Mouse (Mus musculus) hindbrain, embryonic 16.5 days (tissue): ENCODE results near the gene Tenm4. TPM values are rescaled to one million over a fixed set of nuclear protein-coding genes. Genes with fewer than 3 reads are reported as not detected.

Experiments used
- ATAC-seq: fragments of 200-750 bp; cut with Nextera tagmentation; 2 replicates; pipeline ENCODE4 v1.8.0; 2017; ENCODE audit warnings: moderate TSS enrichment, moderate library complexity
- H3K27ac ChIP-seq: fragments of 300-500 bp; sonication (generic); 2 replicates; pipeline ENCODE4 v1.5.1; 2014; ENCODE audit warnings: low read depth, mild to moderate bottlenecking, control low read depth, low read length, moderate library complexity
- H3K27me3 ChIP-seq: fragments of 300-500 bp; sonication (generic); replicated peaks from 2 replicates; pipeline ENCODE4 v1.6.1; 2014; ENCODE audit warnings: low read length; ENCODE audit not compliant: control insufficient read depth, insufficient read depth
- H3K36me3 ChIP-seq: fragments of 300-500 bp; sonication (generic); 2 replicates; pipeline ENCODE4 v1.6.1; 2014; ENCODE audit warnings: mild to moderate bottlenecking, low read length, moderate library complexity, mixed read lengths; ENCODE audit not compliant: control insufficient read depth, insufficient read depth
- H3K4me1 ChIP-seq: fragments of 300-500 bp; sonication (generic); 2 replicates; pipeline ENCODE4 v1.6.1; 2014; ENCODE audit warnings: low read depth, low read length; ENCODE audit not compliant: control insufficient read depth, insufficient read depth
- H3K4me2 ChIP-seq: fragments of 300-500 bp; sonication (generic); 2 replicates; pipeline ENCODE4 v1.6.1; 2014; ENCODE audit warnings: mild to moderate bottlenecking, low read length, control low read depth, moderate library complexity
- H3K4me3 ChIP-seq: fragments of 300-500 bp; sonication (generic); 2 replicates; pipeline ENCODE4 v1.5.1; 2014; ENCODE audit warnings: mild to moderate bottlenecking, low read length, control low read depth, moderate library complexity
- H3K9ac ChIP-seq: fragments of 300-500 bp; sonication (generic); 2 replicates; pipeline ENCODE4 v1.6.1; 2014; ENCODE audit warnings: low read depth, mild to moderate bottlenecking, control low read depth, low read length, moderate library complexity
- H3K9me3 ChIP-seq: fragments of 300-500 bp; sonication (generic); 2 replicates; pipeline ENCODE4 v1.6.1; 2014; ENCODE audit warnings: mild to moderate bottlenecking, low read length, moderate library complexity; ENCODE audit not compliant: control insufficient read depth
- WGBS: fragments of 180-500 bp; shearing (Covaris S2); extraction: QIAGEN DNeasy Blood & Tissue Kit; methylation state at CpG from one replicate; pipeline ENCODE4 v1.1.7; 2014; 5-methylcytosine and 5-hydroxymethylcytosine counted together
- polyA plus RNA-seq: library from polyadenylated mRNA; unstranded; fragments of >200 nt; fragmentation: Nextera tagmentation; extraction: Ambion mirVana; gene quantifications from 2 replicates; pipeline ENCODE4 v1.2.1, GENCODE M21; 2015

Tenm4 gene
- polyA plus RNA-seq, 1 experiment from 2014 or later = 32.4 TPM

- no peaks in the 10 kb centered on the region for H3K4me1 ChIP-seq
- ATAC-seq = no peak
- no peaks in the 10 kb centered on the region for H3K27me3 ChIP-seq
- no peak overlapping the region for H3K9ac ChIP-seq
- H3K36me3 ChIP-seq = no peaks in the 10 kb centered on the region
- H3K4me3 ChIP-seq = no peak overlapping the region
- 78% methylated on average over 2 of the region's 2 CpGs for WGBS
- no peak overlapping the region for H3K4me2 ChIP-seq
- H3K27ac ChIP-seq = no peak overlapping the region
- H3K9me3 ChIP-seq = no peaks in the 10 kb centered on the region
Measured at GRCm38 (mm10) chr7:96523673-96524072, 352.6 kb downstream of the Tenm4 start.

DNA sequence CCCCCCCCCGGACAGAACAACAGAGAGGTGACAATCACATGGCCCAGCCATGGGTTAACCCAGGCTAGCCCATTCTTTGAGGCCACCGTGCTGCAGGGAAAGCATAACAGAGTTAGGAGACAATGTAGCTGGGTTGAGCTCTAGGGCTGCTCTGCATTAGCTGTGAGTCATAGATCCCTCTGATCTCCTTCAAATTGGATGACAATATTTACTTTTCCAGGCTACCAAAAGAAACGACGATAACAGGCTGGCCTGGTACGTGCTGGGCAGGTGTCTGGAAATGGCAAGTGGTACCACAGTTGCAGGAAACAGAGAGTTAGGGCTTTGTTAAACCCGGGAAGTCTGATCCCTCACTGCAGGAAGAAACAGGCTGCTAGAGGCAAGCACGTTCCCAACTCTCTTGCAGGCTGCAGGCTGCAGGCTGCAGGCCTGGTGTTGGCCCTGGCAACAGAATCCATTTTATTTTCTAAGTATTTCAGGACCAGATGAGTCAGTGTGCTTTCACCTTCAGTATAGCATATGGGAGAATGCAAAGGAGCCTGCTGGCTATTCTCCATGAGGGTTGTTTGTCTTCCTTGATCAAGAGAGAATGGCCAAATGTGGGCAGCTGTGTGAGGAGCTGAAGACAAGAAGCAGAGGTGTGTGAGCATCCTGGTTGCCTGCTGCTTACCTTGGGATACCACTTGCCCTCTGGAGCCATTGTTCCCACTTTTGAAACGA is 353.6 kb downstream of the Tenm4 start:
- H3K4me2 ChIP-seq = no peak overlapping the region
- H3K4me1 ChIP-seq = no peaks in the 10 kb centered on the region
- no peak overlapping the region for H3K27ac ChIP-seq
- no peaks in the 10 kb centered on the region for H3K36me3 ChIP-seq
- no peak overlapping the region for H3K9ac ChIP-seq
- H3K9me3 ChIP-seq = no peaks in the 10 kb centered on the region
- H3K4me3 ChIP-seq = no peak overlapping the region
- ATAC-seq = no peak
- WGBS = 81% methylated on average over 8 of the region's 8 CpGs
- no peaks in the 10 kb centered on the region for H3K27me3 ChIP-seq

GRCm38 (mm10) chr7:96525344-96525743 is 354.3 kb downstream of the Tenm4 start:
- no peaks in the 10 kb centered on the region for H3K36me3 ChIP-seq
- H3K9ac ChIP-seq = no peak overlapping the region
- no peak overlapping the region for H3K27ac ChIP-seq
- no peaks in the 10 kb centered on the region for H3K4me1 ChIP-seq
- no peak for ATAC-seq
- 80% methylated on average over 1 of the region's 1 CpGs for WGBS
- H3K4me3 ChIP-seq = no peak overlapping the region
- H3K4me2 ChIP-seq = no peak overlapping the region
- no peaks in the 10 kb centered on the region for H3K27me3 ChIP-seq
- no peaks in the 10 kb centered on the region for H3K9me3 ChIP-seq

GRCm38 (mm10) chr7:96530571-96531426 is 359.8 kb downstream of the Tenm4 start:
- Histone ChIP-seq H3K9ac (no peak overlapping the region), H3K4me2 (no peak overlapping the region), H3K36me3 (no peaks in the 10 kb centered on the region), H3K9me3 (no peaks in the 10 kb centered on the region), H3K4me1 (no peaks in the 10 kb centered on the region), H3K27me3 (no peaks in the 10 kb centered on the region), H3K4me3 (no peak overlapping the region), H3K27ac (no peak overlapping the region)
- 65% methylated on average over 10 of the region's 10 CpGs for WGBS
- peak; percentile 60 for ATAC-seq

DNA sequence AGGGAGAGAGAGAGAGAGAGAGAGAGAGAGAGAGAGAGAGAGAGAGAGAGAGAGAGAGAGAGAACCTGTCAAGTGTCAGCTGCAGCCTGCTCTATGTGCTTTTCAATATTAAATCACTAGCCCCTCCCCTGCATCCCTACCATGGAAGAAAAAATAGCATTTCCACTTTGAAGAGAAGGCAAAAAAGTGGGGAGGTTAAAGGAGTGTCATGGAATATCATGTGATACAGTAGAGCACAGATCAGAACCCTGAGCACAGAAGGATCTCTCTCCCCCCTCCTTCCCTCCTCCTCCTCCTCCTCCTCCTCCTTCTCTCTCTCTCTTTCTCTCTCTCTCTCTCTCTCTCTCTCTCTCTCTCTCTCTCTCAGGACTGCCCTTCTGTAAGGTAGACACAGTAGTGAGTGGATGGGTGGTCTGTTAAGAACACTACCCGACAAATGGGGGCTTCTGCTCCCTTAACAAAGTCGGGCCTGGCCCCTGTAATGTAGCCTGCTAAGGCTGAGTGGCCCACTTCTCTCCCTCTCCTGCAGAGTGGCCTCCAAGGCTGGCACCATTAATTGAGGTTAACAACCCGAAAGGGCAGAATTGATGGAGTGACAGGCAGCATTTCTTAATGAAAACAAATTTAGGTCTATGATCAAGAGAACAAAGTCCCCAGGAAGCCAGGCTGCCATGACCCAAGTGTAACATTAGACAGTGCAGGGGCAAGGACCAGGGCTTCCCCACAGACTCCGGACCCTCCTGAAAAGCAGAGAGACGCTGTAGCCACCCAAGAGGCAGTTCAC is 361.1 kb downstream of the Tenm4 start:
- 42% methylated on average over 5 of the region's 5 CpGs for WGBS
- no peak overlapping the region for H3K9ac ChIP-seq
- no peak overlapping the region for H3K4me2 ChIP-seq
- no peaks in the 10 kb centered on the region for H3K36me3 ChIP-seq
- no peak overlapping the region for H3K4me3 ChIP-seq
- H3K27ac ChIP-seq = no peak overlapping the region
- no peak for ATAC-seq
- no peaks in the 10 kb centered on the region for H3K4me1 ChIP-seq
- H3K27me3 ChIP-seq = no peaks in the 10 kb centered on the region
- no peaks in the 10 kb centered on the region for H3K9me3 ChIP-seq

GRCm38 (mm10) chr7:96532804-96533400 is 361.9 kb downstream of the Tenm4 start:
- ATAC-seq = no peak
- Histone ChIP-seq H3K36me3 (no peaks in the 10 kb centered on the region), H3K4me3 (no peak overlapping the region), H3K4me2 (no peak overlapping the region), H3K9me3 (no peaks in the 10 kb centered on the region), H3K4me1 (no peaks in the 10 kb centered on the region), H3K27me3 (no peaks in the 10 kb centered on the region), H3K9ac (no peak overlapping the region), H3K27ac (no peak overlapping the region)
- 85% methylated on average over 5 of the region's 5 CpGs for WGBS

GRCm38 (mm10) chr7:96536313-96536880 is 365.4 kb downstream of the Tenm4 start:
- H3K9ac ChIP-seq = no peak overlapping the region
- no peak overlapping the region for H3K4me3 ChIP-seq
- no peaks in the 10 kb centered on the region for H3K36me3 ChIP-seq
- H3K4me1 ChIP-seq = peaks cover 6% of the 10 kb centered on the region
- no peak overlapping the region for H3K27ac ChIP-seq
- H3K9me3 ChIP-seq = no peaks in the 10 kb centered on the region
- 56% methylated on average over 9 of the region's 9 CpGs for WGBS
- no peaks in the 10 kb centered on the region for H3K27me3 ChIP-seq
- H3K4me2 ChIP-seq = no peak overlapping the region
- no peak for ATAC-seq

GRCm38 (mm10) chr7:96539248-96540034 is 368.4 kb downstream of the Tenm4 start:
- no peaks in the 10 kb centered on the region for H3K36me3 ChIP-seq
- H3K4me3 ChIP-seq = no peak overlapping the region
- no peaks in the 10 kb centered on the region for H3K27me3 ChIP-seq
- H3K4me1 ChIP-seq = peaks cover 6% of the 10 kb centered on the region
- H3K9me3 ChIP-seq = no peaks in the 10 kb centered on the region
- ATAC-seq = peak; percentile 66; the same call in 1 of the 2 replicates
- H3K9ac ChIP-seq = no peak overlapping the region
- no peak overlapping the region for H3K27ac ChIP-seq
- 68% methylated on average over 4 of the region's 4 CpGs for WGBS
- H3K4me2 ChIP-seq = no peak overlapping the region
